Mouse (Mus musculus) urinary bladder, postnatal 10 days (tissue): ENCODE measurements around the gene Obp1b.
"Not testable (repeated sequence)": the region's sequence is repeated elsewhere in the genome, so short reads cannot be mapped to it uniquely, and the experiment has no call there.

Experiments used
- DNase-seq: peaks from one replicate; pipeline ENCODE4 v3.0.0; 2022; ENCODE audit warnings: low spot score

Gene Obp1b

DNA sequence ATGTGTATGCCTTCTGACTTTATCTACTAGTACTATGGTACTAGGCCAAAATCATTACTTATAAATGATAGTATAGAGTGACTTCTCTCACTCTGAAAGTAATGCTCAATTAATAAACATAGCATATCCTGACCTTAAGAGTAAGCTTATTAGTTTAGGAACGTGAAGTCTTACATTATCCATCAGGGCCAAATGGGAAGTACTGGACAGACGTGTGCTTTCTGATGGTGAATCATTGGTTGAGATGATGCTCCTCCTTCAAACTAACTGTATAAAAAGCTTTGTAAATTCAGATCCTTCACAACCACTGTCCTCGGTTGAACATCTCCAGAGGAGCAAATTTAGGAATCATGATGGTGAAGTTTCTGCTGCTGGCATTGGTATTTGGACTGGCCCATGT, at the start of gene Obp1b:
Gene Obp1b (plus strand): TSS at position 301 of the 400 bp plus-strand sequence.
- DNase-seq, result not testable (repeated sequence)

DNA sequence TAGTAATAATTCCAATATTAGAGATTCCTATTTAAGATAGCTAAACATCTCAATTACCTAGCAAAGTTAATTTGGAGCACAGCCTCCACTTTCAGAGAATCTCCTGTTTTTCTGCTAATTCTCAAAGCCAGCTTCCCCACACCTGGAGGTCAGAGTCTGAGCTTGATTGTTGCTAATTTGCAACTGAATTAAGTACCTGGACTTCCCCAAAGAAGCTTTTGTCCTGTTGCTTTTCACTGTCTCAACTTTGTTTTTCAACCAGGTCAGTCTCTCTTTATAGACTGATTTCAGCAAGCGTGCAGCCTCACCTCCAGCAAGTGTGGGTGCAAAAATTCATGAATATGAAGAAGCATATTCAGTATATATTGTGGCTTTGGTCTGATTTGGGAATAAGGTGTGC, 15.6 kb downstream of the Obp1b start:
- DNase-seq, result not testable (repeated sequence)

DNA sequence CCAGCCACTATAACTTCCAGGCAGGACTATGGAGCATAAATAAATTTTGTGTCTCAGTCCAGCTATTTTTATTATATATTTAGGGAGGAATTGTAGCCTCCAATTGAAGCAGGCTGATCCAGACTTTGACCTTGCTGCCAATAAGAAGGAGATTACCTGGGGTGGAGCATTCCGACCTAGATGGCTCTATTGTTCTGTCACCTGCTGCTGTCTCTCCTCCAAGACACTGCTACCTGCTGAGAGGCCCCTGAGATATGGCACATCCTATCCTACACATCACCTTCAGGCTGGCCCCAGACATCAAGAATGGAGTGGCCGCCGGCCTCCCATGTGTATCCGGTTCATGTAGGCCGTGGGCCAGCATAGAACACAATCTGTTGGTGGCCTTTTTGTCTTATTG, 16.3 kb downstream of the Obp1b start:
- no peak for DNase-seq
